Mouse (Mus musculus) cerebellum, adult 2 months (tissue): ENCODE results near the gene Eif4g3. TPM values are rescaled to one million over a fixed set of nuclear protein-coding genes. Genes with fewer than 3 reads are reported as not detected.

ENCODE experiments used
- DNase-seq, 2 experiments: peaks; one replicate each; pipeline ENCODE4 v3.0.0; 2021
- H3K27ac ChIP-seq: fragments of 200-500 bp; 2 replicates; pipeline ENCODE4 v1.5.1; 2012; ENCODE audit warnings: low read length, control low read depth, inconsistent platforms; ENCODE audit not compliant: insufficient read depth
- H3K27me3 ChIP-seq: fragments of 200-500 bp; 2 replicates; pipeline ENCODE4 v1.6.1; 2012; ENCODE audit warnings: inconsistent platforms, mild to moderate bottlenecking, low read length, moderate library complexity; ENCODE audit not compliant: control insufficient read depth, insufficient read depth
- H3K4me1 ChIP-seq: fragments of 200-500 bp; 2 replicates; pipeline ENCODE4 v1.6.1; 2011; ENCODE audit warnings: low read length; ENCODE audit not compliant: control insufficient read depth, insufficient read depth
- H3K4me3 ChIP-seq: fragments of 200-500 bp; replicated peaks from 2 replicates; pipeline ENCODE3; 2011; ENCODE audit warnings: mild to moderate bottlenecking, low read depth, low read length, control low read depth; ENCODE audit not compliant: insufficient read depth
- CTCF ChIP-seq: fragments of 200-500 bp; IDR thresholded peaks from 2 replicates; pipeline ENCODE4 v1.5.1; 2011; ENCODE audit warnings: low read depth, mild to moderate bottlenecking, control low read depth, low read length, moderate library complexity, borderline replicate concordance; ENCODE audit not compliant: insufficient read depth
- POLR2A ChIP-seq: fragments of 200-500 bp; IDR thresholded peaks from 2 replicates; pipeline ENCODE4 v1.6.1; 2011; ENCODE audit warnings: low read length, control low read depth, borderline replicate concordance; ENCODE audit not compliant: insufficient read depth
- WGBS: fragments of 180-500 bp; shearing (Covaris S2); methylation state at CpG from one replicate; pipeline ENCODE4 v1.1.7; 2018; 5-methylcytosine and 5-hydroxymethylcytosine counted together
- polyA plus RNA-seq: library from polyadenylated mRNA; depleted of rRNA; stranded (reverse); fragments of >200 nt; gene quantifications from 2 replicates; pipeline ENCODE4 v1.2.3, GENCODE M21; 2012

Eif4g3 gene
- polyA plus RNA-seq, 1 experiment: 156 TPM

- peak overlapping the region; percentile 70 for H3K27ac ChIP-seq
- peaks cover 24% of the 10 kb centered on the region for H3K4me1 ChIP-seq
- TF ChIP-seq CTCF: no peak
- no peak for TF ChIP-seq POLR2A
- WGBS: 26% methylated on average over 9 of the region's 9 CpGs
- no peak overlapping the region for H3K4me3 ChIP-seq
- DNase-seq: peak; percentile 74 to 83
- no peaks in the 10 kb centered on the region for H3K27me3 ChIP-seq
Observed at GRCm38 (mm10) chr4:138039275-138039651, 46.4 kb downstream of the Eif4g3 start.

GRCm38 (mm10) chr4:138040589-138040988, 47.8 kb downstream of the Eif4g3 start:
- H3K4me1 ChIP-seq: peaks cover 24% of the 10 kb centered on the region
- WGBS: 79% methylated on average over 3 of the region's 3 CpGs

GRCm38 (mm10) chr4:138041566-138042256, 48.9 kb downstream of the Eif4g3 start:
- peaks cover 24% of the 10 kb centered on the region for H3K4me1 ChIP-seq
- H3K27me3 ChIP-seq: no peaks in the 10 kb centered on the region
- DNase-seq: no peak
- H3K4me3 ChIP-seq: no peak overlapping the region
- WGBS: 39% methylated on average over 12 of the region's 12 CpGs
- TF ChIP-seq POLR2A: no peak
- TF ChIP-seq CTCF: no peak
- no peak overlapping the region for H3K27ac ChIP-seq

More at GRCm38 (mm10) chr4:138040589-138040988, 47.8 kb downstream of the Eif4g3 start:
- DNase-seq: no peak
- Histone ChIP-seq H3K27ac (no peak overlapping the region), H3K4me3 (no peak overlapping the region), H3K27me3 (no peaks in the 10 kb centered on the region)
- no peak for TF ChIP-seq POLR2A
- peak; percentile 28; the same call in 1 of the 2 replicates for TF ChIP-seq CTCF

DNA sequence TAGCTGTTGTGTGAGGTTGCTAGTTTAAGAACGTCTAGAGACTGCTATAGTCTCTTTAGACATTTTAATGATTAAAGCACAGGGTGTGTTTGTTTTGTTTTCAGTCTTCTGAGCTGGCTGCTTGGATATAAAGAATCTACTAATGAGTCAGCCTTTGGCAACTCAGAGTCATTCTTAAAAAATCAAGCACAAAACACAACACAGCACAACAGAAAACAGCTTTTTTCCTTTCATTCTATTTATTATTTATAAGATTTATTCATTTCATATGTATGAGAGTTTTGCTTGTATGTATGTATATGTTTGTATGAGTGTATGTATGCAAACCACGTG, 49.4 kb downstream of the Eif4g3 start:
- Histone ChIP-seq H3K4me1 (peaks cover 24% of the 10 kb centered on the region), H3K27ac (no peak overlapping the region), H3K4me3 (no peak overlapping the region), H3K27me3 (no peaks in the 10 kb centered on the region)
- TF ChIP-seq POLR2A (no peak), CTCF (no peak)
- 57% methylated on average over 2 of the region's 2 CpGs for WGBS
- no peak for DNase-seq

DNA sequence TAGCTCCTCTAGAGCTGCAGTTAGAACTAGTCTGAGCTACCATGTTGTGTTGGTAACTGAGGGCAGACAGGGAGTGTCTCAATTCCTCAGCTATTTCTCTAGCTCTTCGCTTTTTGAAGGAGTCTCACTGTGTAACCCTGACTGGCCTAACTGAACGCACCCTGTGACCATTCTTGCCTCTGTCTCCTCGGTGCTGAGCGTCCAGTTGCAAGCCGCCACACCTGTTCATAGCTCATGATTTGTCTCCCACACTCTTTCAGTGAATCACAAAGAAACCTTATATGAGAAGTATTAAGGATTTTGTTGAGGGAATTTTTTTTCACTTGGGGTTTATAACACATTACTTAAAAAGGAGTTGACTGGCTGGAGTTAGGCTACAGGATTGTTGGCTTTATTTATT, 49.8 kb downstream of the Eif4g3 start:
- Histone ChIP-seq H3K4me3 (no peak overlapping the region), H3K4me1 (peaks cover 27% of the 10 kb centered on the region), H3K27ac (no peak overlapping the region), H3K27me3 (no peaks in the 10 kb centered on the region)
- WGBS: 91% methylated on average over 5 of the region's 5 CpGs
- DNase-seq: no peak
- no peak for TF ChIP-seq POLR2A
- TF ChIP-seq CTCF: no peak

- DNase-seq: no peak
- no peak overlapping the region for H3K27ac ChIP-seq
- no peak for TF ChIP-seq CTCF
- no peak for TF ChIP-seq POLR2A
- no peaks in the 10 kb centered on the region for H3K27me3 ChIP-seq
- WGBS: 87% methylated on average over 16 of the region's 16 CpGs
- H3K4me1 ChIP-seq: peaks cover 22% of the 10 kb centered on the region
- no peak overlapping the region for H3K4me3 ChIP-seq
Observed at GRCm38 (mm10) chr4:138044841-138045500, 52.1 kb downstream of the Eif4g3 start.

DNA sequence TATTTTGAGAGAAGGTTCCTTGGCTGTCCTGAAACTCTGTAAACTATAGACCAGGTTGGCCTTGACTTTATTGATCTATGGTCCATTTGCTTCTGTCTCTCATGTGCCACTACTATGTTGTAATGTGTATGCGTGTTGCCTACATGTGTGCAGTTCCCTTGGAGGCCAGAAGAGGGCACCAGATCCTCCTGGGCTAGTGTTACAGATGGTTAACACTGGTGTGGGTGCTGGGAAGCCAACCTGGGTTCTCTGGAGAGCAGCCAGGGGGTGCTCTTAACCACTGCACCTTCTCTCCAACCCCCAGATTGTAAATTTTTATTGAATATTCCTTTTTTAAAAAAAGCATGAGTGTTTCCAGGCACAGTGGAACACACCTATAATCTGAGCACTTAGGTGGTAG, 53.0 kb downstream of the Eif4g3 start:
- Histone ChIP-seq H3K27me3 (no peaks in the 10 kb centered on the region), H3K4me3 (no peak overlapping the region), H3K27ac (no peak overlapping the region), H3K4me1 (peaks cover 24% of the 10 kb centered on the region)
- peak; percentile 26; the same call in 1 of the 2 replicates for TF ChIP-seq CTCF
- no peak for TF ChIP-seq POLR2A
- no peak for DNase-seq
- WGBS: 100% methylated on average over 1 of the region's 1 CpGs

DNA sequence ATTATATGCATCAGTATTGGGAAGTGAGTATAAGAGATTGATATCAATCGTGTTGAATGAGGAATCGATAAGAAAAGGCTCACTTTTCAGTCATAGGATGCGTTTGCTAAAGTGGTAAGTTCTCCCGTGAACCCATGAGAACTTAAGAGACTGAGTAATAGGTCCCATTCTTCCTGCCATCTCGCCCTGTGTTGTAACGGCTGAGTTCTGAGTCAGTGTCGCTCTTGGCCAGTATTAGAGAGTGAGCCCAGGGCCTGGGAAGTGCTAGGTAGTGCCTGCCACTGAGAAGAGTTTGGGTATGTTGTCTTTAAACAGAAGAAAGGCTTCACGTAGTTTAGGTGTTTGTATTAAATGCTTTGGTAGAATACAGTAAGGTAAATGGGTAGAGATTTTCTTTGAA, 53.5 kb downstream of the Eif4g3 start:
- H3K4me3 ChIP-seq: no peak overlapping the region
- no peak for DNase-seq
- TF ChIP-seq POLR2A (no peak), CTCF (no peak)
- WGBS: 98% methylated on average over 8 of the region's 8 CpGs
- no peak overlapping the region for H3K27ac ChIP-seq
- peaks cover 27% of the 10 kb centered on the region for H3K4me1 ChIP-seq
- no peaks in the 10 kb centered on the region for H3K27me3 ChIP-seq

DNA sequence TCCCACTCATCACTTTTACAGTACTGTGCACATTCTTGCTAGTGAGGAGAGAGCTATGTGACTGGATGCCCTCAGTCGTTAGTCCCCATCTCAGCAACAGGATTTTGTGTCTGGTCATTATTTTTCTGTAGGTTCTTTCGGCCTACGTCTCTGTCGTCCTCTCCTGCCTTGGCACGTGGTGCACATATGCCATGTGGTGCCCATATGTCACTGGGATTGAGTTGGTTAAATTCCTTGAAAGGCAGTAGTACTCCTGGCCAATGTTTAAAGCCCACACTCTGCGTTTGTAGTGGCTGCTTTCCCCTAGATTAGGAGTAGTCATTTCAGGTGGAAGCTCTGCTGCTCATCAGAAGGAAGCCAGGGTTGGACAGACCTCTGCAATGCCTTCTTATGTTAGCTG, 56.7 kb downstream of the Eif4g3 start:
- peak; percentile 60 to 75 for DNase-seq
- WGBS: 11% methylated on average over 6 of the region's 6 CpGs
- H3K4me1 ChIP-seq: peaks cover 27% of the 10 kb centered on the region

More for the DNA sequence above, 56.7 kb downstream of the Eif4g3 start:
- H3K27me3 ChIP-seq: no peaks in the 10 kb centered on the region
- no peak overlapping the region for H3K4me3 ChIP-seq
- no peak for TF ChIP-seq POLR2A
- no peak for TF ChIP-seq CTCF
- no peak overlapping the region for H3K27ac ChIP-seq
